Mouse (Mus musculus) midbrain, embryonic 11.5 days (tissue): ENCODE results near the gene Eml4. TPM values are rescaled to one million over a fixed set of nuclear protein-coding genes. Genes with fewer than 3 reads are reported as not detected.

Experiments used
- ATAC-seq: fragments of 200-750 bp; cut with Nextera tagmentation; 2 replicates; pipeline ENCODE4 v1.8.0; 2017; ENCODE audit warnings: moderate TSS enrichment, moderate library complexity; ENCODE audit not compliant: low FRiP score
- DNase-seq: peaks from one replicate; pipeline ENCODE4 v3.0.0; 2015; ENCODE audit warnings: low spot score; ENCODE audit errors: missing footprints
- H3K27ac ChIP-seq: fragments of 300-500 bp; sonication (generic); 2 replicates; pipeline ENCODE4 v1.5.1; 2014; ENCODE audit warnings: low read depth, low read length
- H3K27me3 ChIP-seq: fragments of 300-500 bp; sonication (generic); 2 replicates; pipeline ENCODE4 v1.6.1; 2014; ENCODE audit warnings: mild to moderate bottlenecking, low read length, moderate library complexity, mixed read lengths; ENCODE audit not compliant: control insufficient read depth, insufficient read depth
- H3K36me3 ChIP-seq: fragments of 300-500 bp; sonication (generic); 2 replicates; pipeline ENCODE4 v1.6.1; 2014; ENCODE audit warnings: mild to moderate bottlenecking, low read length, moderate library complexity, mixed read lengths; ENCODE audit not compliant: control insufficient read depth, insufficient read depth
- H3K4me1 ChIP-seq: fragments of 300-500 bp; sonication (generic); 2 replicates; pipeline ENCODE4 v1.6.1; 2014; ENCODE audit warnings: low read length; ENCODE audit not compliant: control insufficient read depth, insufficient read depth
- H3K4me2 ChIP-seq: fragments of 300-500 bp; sonication (generic); 2 replicates; pipeline ENCODE4 v1.6.1; 2014; ENCODE audit warnings: mild to moderate bottlenecking, moderate library complexity
- H3K4me3 ChIP-seq: fragments of 300-500 bp; sonication (generic); 2 replicates; pipeline ENCODE4 v1.5.1; 2014; ENCODE audit warnings: low read depth, low read length
- H3K9ac ChIP-seq: fragments of 300-500 bp; sonication (generic); 2 replicates; pipeline ENCODE4 v1.6.1; 2014; ENCODE audit warnings: low read length
- H3K9me3 ChIP-seq: fragments of 300-500 bp; sonication (generic); 2 replicates; pipeline ENCODE4 v1.6.1; 2016; ENCODE audit warnings: low read length; ENCODE audit not compliant: control insufficient read depth
- WGBS: fragments of 180-500 bp; shearing (Covaris S2); extraction: QIAGEN DNeasy Blood & Tissue Kit; methylation state at CpG from one replicate; pipeline ENCODE4 v1.1.7; 2014; 5-methylcytosine and 5-hydroxymethylcytosine counted together
- polyA plus RNA-seq: library from polyadenylated mRNA; unstranded; fragments of >200 nt; fragmentation: Nextera tagmentation; extraction: Ambion mirVana; gene quantifications from 2 replicates; pipeline ENCODE4 v1.2.1, GENCODE M21; 2014

Eml4 gene
- polyA plus RNA-seq, 1 experiment from 2014 or later = 40.5 TPM

DNA sequence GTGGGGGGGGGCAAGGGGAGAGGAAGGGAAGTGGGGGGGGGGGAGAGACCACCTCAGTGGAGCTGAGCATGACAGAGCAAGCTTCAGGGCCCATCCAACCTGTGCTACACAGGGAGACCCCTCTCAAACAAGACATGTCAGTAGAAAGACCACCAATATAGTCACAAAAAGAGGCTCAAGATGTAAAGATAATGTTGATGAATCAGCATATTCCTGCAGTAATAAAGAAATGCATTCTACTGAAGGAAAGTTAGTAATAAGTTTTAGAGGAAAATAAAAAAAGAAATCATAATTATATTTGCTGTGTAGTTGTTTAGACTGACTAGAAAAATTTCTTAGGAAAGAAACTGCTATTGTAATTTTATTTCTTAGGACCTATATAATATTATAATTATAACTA lies 23.4 kb downstream of the Eml4 start:
- Histone ChIP-seq H3K27ac (no peak overlapping the region), H3K9me3 (no peaks in the 10 kb centered on the region), H3K4me3 (no peak overlapping the region), H3K27me3 (no peaks in the 10 kb centered on the region), H3K9ac (no peak overlapping the region), H3K4me1 (peaks cover 6% of the 10 kb centered on the region; the same call in 1 of the 2 replicates), H3K36me3 (no peaks in the 10 kb centered on the region), H3K4me2 (no peak overlapping the region)
- DNase-seq (no peak), ATAC-seq (no peak)

DNA sequence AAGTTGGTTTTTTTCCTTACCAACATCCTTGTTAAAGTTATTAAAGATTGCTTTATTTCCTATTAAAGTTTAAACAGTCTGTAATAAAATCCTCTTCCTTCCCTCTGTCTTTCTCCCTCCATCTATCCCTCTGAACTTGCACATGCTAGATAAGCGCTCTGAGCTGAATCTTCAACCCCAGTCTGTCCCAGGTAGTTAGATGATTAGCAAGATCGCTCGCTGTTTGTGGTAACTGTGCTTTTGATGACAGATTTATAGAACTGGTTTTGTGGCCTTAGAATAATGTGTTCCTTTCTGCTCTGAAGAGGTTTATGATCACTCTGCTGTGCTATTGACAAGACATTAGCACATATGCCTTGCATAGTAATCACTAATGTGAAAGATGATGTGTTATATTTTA lies 25.1 kb downstream of the Eml4 start:
- Histone ChIP-seq H3K27ac (no peak overlapping the region), H3K4me3 (no peak overlapping the region), H3K9me3 (no peaks in the 10 kb centered on the region), H3K4me2 (no peak overlapping the region), H3K9ac (no peak overlapping the region), H3K27me3 (no peaks in the 10 kb centered on the region), H3K4me1 (no peaks in the 10 kb centered on the region), H3K36me3 (no peaks in the 10 kb centered on the region)
- ATAC-seq (no peak), DNase-seq (no peak)
- 95% methylated on average over 3 of the region's 3 CpGs for WGBS

DNA sequence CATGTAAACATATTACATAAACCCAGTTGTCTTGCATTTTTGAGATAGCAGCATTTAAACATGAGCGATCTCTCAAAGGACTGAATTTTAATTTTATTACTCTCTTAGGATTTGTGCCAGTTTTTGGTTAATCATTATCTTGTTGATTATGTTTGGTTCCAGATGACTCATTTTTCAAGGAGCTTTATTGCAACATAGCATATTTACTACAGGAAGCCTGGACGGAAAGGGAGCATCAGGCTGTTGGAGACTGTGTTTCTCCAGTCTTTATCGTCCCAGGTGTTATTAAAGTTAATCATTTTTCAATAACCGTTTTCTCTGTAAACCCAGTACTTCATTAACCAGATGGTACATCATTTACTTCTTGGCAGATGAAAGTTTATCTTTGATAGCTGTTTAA lies 26.1 kb downstream of the Eml4 start:
- Histone ChIP-seq H3K4me1 (no peaks in the 10 kb centered on the region), H3K27ac (no peak overlapping the region), H3K9ac (no peak overlapping the region), H3K27me3 (no peaks in the 10 kb centered on the region), H3K36me3 (no peaks in the 10 kb centered on the region), H3K4me3 (no peak overlapping the region), H3K9me3 (no peaks in the 10 kb centered on the region), H3K4me2 (no peak overlapping the region)
- DNase-seq = no peak
- ATAC-seq = no peak
- 92% methylated on average over 4 of the region's 4 CpGs for WGBS

DNA sequence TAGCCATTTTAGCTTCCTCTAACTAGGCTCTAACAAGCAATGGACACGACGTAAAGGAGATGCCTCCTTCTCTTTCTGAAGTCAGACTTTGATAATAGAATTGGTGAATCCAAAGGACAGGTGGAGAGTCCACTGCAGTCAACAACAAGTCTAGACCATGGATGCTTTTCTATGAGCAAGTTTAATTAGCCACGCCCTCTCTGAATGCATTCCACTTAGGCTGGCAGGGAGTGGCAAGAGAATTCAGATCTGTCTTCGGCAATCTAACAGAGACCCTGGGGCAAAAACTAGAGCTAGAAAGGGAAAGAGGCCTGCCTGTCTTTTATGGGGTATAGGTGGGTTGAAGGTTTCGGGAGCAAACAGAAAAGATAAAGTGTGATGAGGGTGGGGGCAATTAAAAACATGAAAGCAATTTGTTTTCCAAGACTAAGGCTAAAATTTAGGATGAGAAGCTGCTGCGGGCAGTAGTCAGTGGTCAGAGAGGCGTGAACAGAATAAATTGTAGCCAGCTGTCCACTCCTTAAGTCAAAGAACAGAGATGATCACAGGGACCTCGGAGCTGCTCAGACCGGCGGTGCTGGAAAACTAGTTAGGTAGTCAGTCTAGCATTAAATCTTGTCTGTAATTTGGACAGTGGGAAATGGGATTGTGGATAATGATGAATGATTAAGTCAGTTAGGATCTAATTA lies 27.2 kb downstream of the Eml4 start:
- H3K4me3 ChIP-seq = no peak overlapping the region
- no peaks in the 10 kb centered on the region for H3K9me3 ChIP-seq
- 69% methylated on average over 10 of the region's 10 CpGs for WGBS
- H3K36me3 ChIP-seq = no peaks in the 10 kb centered on the region
- no peak overlapping the region for H3K27ac ChIP-seq
- H3K9ac ChIP-seq = no peak overlapping the region
- no peak overlapping the region for H3K4me2 ChIP-seq
- no peaks in the 10 kb centered on the region for H3K27me3 ChIP-seq
- DNase-seq (peak; percentile 84), ATAC-seq (0 out of 2 replicates have a peak, but pooled peaks have one; percentile 44)
- H3K4me1 ChIP-seq = no peaks in the 10 kb centered on the region

DNA sequence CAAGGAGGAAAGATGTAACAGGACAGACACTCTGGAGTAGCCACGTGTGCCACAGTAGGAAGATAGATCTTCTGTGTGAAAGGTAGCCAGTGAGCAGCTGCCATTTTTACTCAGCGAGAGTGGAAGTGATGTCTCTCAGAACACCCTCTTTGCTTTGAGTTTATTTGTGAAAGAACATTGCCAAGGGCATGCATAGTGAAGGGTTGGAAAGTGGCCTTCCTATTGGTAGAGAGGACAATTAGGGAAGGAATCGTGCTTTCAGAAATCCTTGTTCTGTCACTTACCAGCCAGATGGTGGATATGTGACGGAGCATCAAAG lies 27.7 kb downstream of the Eml4 start:
- H3K27me3 ChIP-seq = no peaks in the 10 kb centered on the region
- no peak overlapping the region for H3K9ac ChIP-seq
- no peaks in the 10 kb centered on the region for H3K36me3 ChIP-seq
- H3K4me3 ChIP-seq = no peak overlapping the region
- DNase-seq = no peak
- no peaks in the 10 kb centered on the region for H3K9me3 ChIP-seq
- H3K4me1 ChIP-seq = no peaks in the 10 kb centered on the region
- 78% methylated on average over 4 of the region's 4 CpGs for WGBS
- ATAC-seq = 0 out of 2 replicates have a peak, but pooled peaks have one; percentile 4
- H3K4me2 ChIP-seq = no peak overlapping the region
- H3K27ac ChIP-seq = no peak overlapping the region

DNA sequence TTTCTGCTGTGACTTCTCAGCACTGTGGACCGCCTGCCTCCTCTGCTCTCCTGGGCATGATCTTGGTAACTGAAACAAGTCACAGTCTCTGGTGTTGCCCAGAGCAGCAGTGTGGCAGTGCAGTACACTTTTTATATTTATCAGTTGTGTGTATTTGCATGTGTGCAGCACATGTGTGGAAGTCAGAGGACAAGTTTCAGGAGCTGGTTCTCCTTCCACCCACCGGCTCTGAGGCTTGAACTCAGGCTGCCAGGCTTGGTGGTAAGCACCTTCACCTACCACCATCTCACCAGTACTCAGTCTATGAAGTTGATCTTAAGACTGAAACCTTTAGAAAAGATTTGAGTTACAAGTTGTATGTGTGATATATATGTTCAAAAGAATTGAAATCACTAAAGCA lies 28.6 kb downstream of the Eml4 start:
- no peak for ATAC-seq
- H3K4me1 ChIP-seq = no peaks in the 10 kb centered on the region

DNA sequence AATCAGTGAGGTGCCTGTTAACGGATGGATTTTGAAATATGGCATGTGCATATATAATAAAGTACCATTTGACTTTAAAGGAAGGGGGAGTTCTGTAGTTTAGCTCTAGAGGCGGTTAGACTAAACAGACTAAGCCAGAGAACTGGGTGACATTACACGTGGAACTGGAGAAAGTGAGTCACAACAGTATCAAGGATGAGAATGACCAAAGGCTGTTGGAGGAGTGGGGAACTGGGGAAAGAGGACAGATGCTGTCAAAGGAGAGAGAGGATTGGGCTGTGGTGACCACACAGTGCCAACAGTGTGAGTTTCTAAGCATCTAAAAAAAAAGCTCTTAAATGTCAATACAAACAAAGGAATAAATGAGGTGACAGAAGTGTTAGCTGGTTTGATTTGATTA lies 29.1 kb downstream of the Eml4 start:
- WGBS = 89% methylated on average over 3 of the region's 3 CpGs
- H3K9me3 ChIP-seq = no peaks in the 10 kb centered on the region
- ATAC-seq (no peak), DNase-seq (no peak)
- no peaks in the 10 kb centered on the region for H3K27me3 ChIP-seq
- H3K4me2 ChIP-seq = no peak overlapping the region
- H3K4me3 ChIP-seq = no peak overlapping the region
- no peaks in the 10 kb centered on the region for H3K36me3 ChIP-seq
- H3K27ac ChIP-seq = no peak overlapping the region
- no peak overlapping the region for H3K9ac ChIP-seq
- H3K4me1 ChIP-seq = no peaks in the 10 kb centered on the region

More for the DNA sequence above, 28.6 kb downstream of the Eml4 start:
- no peak overlapping the region for H3K27ac ChIP-seq
- H3K4me2 ChIP-seq = no peak overlapping the region
- H3K9me3 ChIP-seq = no peaks in the 10 kb centered on the region
- 92% methylated on average over 2 of the region's 2 CpGs for WGBS
- peak; percentile 62 for DNase-seq
- no peaks in the 10 kb centered on the region for H3K27me3 ChIP-seq
- H3K4me3 ChIP-seq = no peak overlapping the region
- no peaks in the 10 kb centered on the region for H3K36me3 ChIP-seq
- no peak overlapping the region for H3K9ac ChIP-seq

DNA sequence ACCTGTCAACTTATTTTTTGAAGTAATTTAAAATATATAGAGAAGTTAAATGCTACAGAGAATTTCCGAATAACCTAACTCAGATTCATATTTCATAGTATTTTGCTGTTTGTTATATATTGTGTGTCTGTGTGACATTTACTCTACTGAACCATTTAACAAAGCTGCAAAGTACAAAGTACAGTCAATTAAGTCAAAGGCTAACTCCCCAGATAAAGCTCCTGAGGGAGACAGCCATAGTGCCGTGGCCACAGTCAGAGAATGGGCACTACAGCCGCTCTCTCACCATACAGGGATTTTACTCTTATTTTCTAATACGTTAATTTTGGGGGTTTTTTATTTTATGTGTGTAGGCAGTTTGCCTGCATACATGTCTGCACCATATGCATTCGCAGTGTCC lies 32.0 kb downstream of the Eml4 start:
- no peak for DNase-seq
- WGBS = 91% methylated on average over 5 of the region's 5 CpGs
- no peaks in the 10 kb centered on the region for H3K27me3 ChIP-seq
- no peak overlapping the region for H3K27ac ChIP-seq
- no peak overlapping the region for H3K4me3 ChIP-seq
- no peaks in the 10 kb centered on the region for H3K36me3 ChIP-seq
- H3K4me1 ChIP-seq = no peaks in the 10 kb centered on the region
- no peak overlapping the region for H3K4me2 ChIP-seq
- no peak overlapping the region for H3K9ac ChIP-seq
- ATAC-seq = no peak
- H3K9me3 ChIP-seq = no peaks in the 10 kb centered on the region

DNA sequence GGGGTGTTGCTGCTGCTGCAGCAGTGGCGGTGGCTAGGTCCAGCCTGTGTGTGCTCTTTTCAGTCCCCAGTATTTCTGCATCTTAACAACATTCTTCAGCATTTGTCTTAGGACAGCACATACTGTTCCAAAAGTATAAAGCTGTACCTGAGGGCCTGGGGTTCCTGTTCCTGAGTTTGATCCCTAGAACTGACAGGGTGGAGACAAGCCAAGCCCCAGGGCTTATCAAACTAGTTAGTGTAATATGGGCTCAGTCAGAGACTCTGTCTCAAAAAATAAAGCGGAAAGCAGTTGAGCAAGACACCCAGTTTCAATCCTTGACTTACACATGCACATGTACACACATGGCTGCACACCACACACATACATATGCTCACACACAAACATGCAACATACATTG lies 34.2 kb downstream of the Eml4 start:
- Histone ChIP-seq H3K4me1 (no peaks in the 10 kb centered on the region), H3K27ac (no peak overlapping the region), H3K9me3 (no peaks in the 10 kb centered on the region), H3K9ac (no peak overlapping the region), H3K4me3 (no peak overlapping the region), H3K4me2 (no peak overlapping the region), H3K27me3 (no peaks in the 10 kb centered on the region), H3K36me3 (no peaks in the 10 kb centered on the region)
- 99% methylated on average over 2 of the region's 2 CpGs for WGBS
- no peak for ATAC-seq
- DNase-seq = peak; percentile 59
